Comparison of ENCODE assay signal across 12 mouse cellular contexts in the genomic region with DNA sequence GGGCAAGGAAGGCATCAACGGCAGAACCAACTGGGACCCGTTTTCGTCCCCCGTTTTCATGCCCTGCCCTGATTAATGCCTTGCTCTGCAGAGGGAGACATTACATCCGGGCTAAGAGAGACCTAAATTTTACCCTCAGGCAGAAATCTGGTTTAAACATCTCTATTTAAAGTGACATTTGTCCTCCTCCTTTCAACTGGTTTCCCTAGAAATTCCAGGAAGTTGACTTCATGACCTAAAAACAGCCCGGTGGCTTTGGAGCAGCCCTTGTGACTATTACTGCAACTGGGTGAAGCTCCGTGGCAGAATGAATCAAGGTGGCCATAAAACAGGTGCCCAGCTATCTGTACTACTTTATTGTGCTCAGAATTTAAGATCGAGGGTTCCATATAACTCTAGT. TPM values are rescaled to one million over a fixed set of nuclear protein-coding genes. Genes with fewer than 3 reads are reported as not detected.
DNase-seq lines count a peak whose midpoint lies in the region; ATAC-seq and TF ChIP-seq lines count a peak whose summit lies in the region.
"Had no signal": no experiment of that assay in that cellular context is flagged by ENCODE, and none has a peak within 500 bp of the region (broad histone marks: within the 10 kb centered on the region; RNA-seq: fewer than 3 reads in every experiment).

No protein-coding gene starts in this region.

- H3K27me3 ChIP-seq in megakaryocyte, embryonic 14.5 days (replicated peaks) = peaks cover 10% of the 10 kb centered on the region
- no peaks in the 10 kb centered on the region for H3K27me3 ChIP-seq in intestine, postnatal 0 days (replicated peaks; ENCODE audit: control insufficient read depth, insufficient read depth, low read length)
- H3K27me3 ChIP-seq in neural tube, embryonic 15.5 days (replicated peaks) = no peaks in the 10 kb centered on the region
- H3K27me3 ChIP-seq: stomach, embryonic 15.5 days had no signal

- H3K36me3 ChIP-seq in megakaryocyte, embryonic 14.5 days (replicated peaks; ENCODE audit: low read length) = no peaks in the 10 kb centered on the region
- H3K36me3 ChIP-seq in intestine, postnatal 0 days (ENCODE audit: control insufficient read depth, insufficient read depth) = no peaks in the 10 kb centered on the region
- no peaks in the 10 kb centered on the region for H3K36me3 ChIP-seq in neural tube, embryonic 15.5 days
- H3K36me3 ChIP-seq: stomach, embryonic 15.5 days had no signal

- ATAC-seq in megakaryocyte, adult 5-6 weeks (ENCODE audit: poor library complexity, severe bottlenecking) = no peak
- ATAC-seq in intestine, postnatal 0 days = no peak
- ATAC-seq in neural tube, embryonic 15.5 days (ENCODE audit: low FRiP score) = no peak

- peak overlapping the region; percentile 37 for H3K4me3 ChIP-seq in gastrocnemius, adult 2 months
- H3K4me3 ChIP-seq in megakaryocyte, embryonic 14.5 days (replicated peaks) = peak overlapping the region; percentile 62
- H3K4me3 ChIP-seq in intestine, postnatal 0 days (ENCODE audit: low read depth, low read length) = no peak overlapping the region
- H3K4me3 ChIP-seq in neural tube, embryonic 15.5 days (replicated peaks) = peak overlapping the region; percentile 9; the same call in 1 of the 2 replicates
- H3K4me3 ChIP-seq: stomach, embryonic 15.5 days had no signal

- WGBS in intestine, postnatal 0 days = 54% methylated on average over 8 of the region's 8 CpGs
- WGBS in neural tube, embryonic 15.5 days = 29% methylated on average over 8 of the region's 8 CpGs

- peak overlapping the region; percentile 13; the same call in 1 of the 2 replicates for H3K4me2 ChIP-seq in intestine, postnatal 0 days (replicated peaks; ENCODE audit: low read depth)
- peak overlapping the region; percentile 70 for H3K4me2 ChIP-seq in neural tube, embryonic 15.5 days
- H3K4me2 ChIP-seq: liver, embryonic 11.5 days; stomach, embryonic 15.5 days had no signal

- H3K9ac ChIP-seq in intestine, postnatal 0 days (ENCODE audit: low read depth, low read length) = no peak overlapping the region
- H3K9ac ChIP-seq in neural tube, embryonic 15.5 days (replicated peaks) = 0 out of 2 replicates have a peak overlapping the region, but pooled peaks have one; percentile 12
- H3K9ac ChIP-seq: stomach, embryonic 15.5 days had no signal

- TF ChIP-seq CTCF in gastrocnemius, adult 2 months (IDR thresholded peaks at IDR 0.05) = no peak
- no peak for TF ChIP-seq CTCF in intestine, postnatal 0 days (IDR thresholded peaks at IDR 0.05; ENCODE audit: low read depth)

- H3K27ac ChIP-seq in gastrocnemius, adult 2 months = peak overlapping the region; percentile 72
- H3K27ac ChIP-seq in intestine, postnatal 0 days (ENCODE audit: low read depth, low read length) = no peak overlapping the region
- H3K27ac ChIP-seq in neural tube, embryonic 15.5 days (replicated peaks) = no peak overlapping the region; the same call in 1 of the 2 replicates
- H3K27ac ChIP-seq: stomach, embryonic 15.5 days had no signal

- H3K4me1 ChIP-seq in megakaryocyte, embryonic 14.5 days = peaks cover 29% of the 10 kb centered on the region
- no peaks in the 10 kb centered on the region for H3K4me1 ChIP-seq in intestine, postnatal 0 days (replicated peaks; ENCODE audit: control insufficient read depth, insufficient read depth, low read length)
- peaks cover 57% of the 10 kb centered on the region for H3K4me1 ChIP-seq in neural tube, embryonic 15.5 days

- intact Hi-C loops in gastrocnemius, adult 2 months (cut with DNase I) = loop anchor here (10.0 kb wide), 2 partner anchors 463 to 637 kb away; no protein-coding TSS in a partner anchor
- intact Hi-C loops in left cerebral cortex, postnatal 10 days (cut with DNase I) = loop anchor here (5.0 to 10.0 kb wide), 3 partner anchors 127 to 1989 kb away; no protein-coding TSS in a partner anchor

- DNase-seq in gastrocnemius, adult 2 months = peak; percentile 21
- no peak for DNase-seq in gastrocnemius, adult 18-20 months (ENCODE audit: low spot score)
- DNase-seq in left cerebral cortex, postnatal 10 days (ENCODE audit: extremely low spot score in 1 of 2, low spot score in 2 of 2) = no peak
- no peak for DNase-seq in gastrocnemius, postnatal 25 days
- DNase-seq: cerebellum, adult 11 months had no signal

- no peaks in the 10 kb centered on the region for H3K9me3 ChIP-seq in megakaryocyte, embryonic 14.5 days
- H3K9me3 ChIP-seq in intestine, postnatal 0 days (ENCODE audit: control insufficient read depth) = no peaks in the 10 kb centered on the region
- H3K9me3 ChIP-seq in neural tube, embryonic 15.5 days (replicated peaks) = no peaks in the 10 kb centered on the region
- H3K9me3 ChIP-seq: stomach, embryonic 15.5 days had no signal

RNA-seq across cellular contexts. Expression of a gene that starts 8.6 kb away (rescaled TPM):
- 10 to 100 TPM in 1 of 2 experiments, 1 to 10 TPM in 1; 9.6 to 12.0 TPM for total RNA-seq in gastrocnemius, adult 2 months (2021)
- 10 to 100 TPM in 1 of 2 experiments, 1 to 10 TPM in 1; 7.9 to 10.2 TPM for total RNA-seq in gastrocnemius, adult 18-20 months (2021)
- 5.4 and 12.3 TPM in 2 replicates for polyA plus RNA-seq in megakaryocyte, embryonic 14.5 days (2012; ENCODE audit: insufficient read depth, low replicate concordance)
- 1.7 and 4.0 TPM in 2 replicates for total RNA-seq in megakaryocyte, adult 5-6 weeks (2015)
- total RNA-seq in megakaryocyte, adult 5-6 weeks (2017) = 1.9 and 2.2 TPM in 2 replicates
- 20.4 and 21.3 TPM in 2 replicates for polyA plus RNA-seq in intestine, postnatal 0 days (2015; fragmentation: Nextera tagmentation; extraction: Ambion mirVana)
- 136 and 171 TPM in 2 replicates for polyA plus RNA-seq in neural tube, embryonic 15.5 days (2015; fragmentation: Nextera tagmentation; extraction: Ambion mirVana)
- total RNA-seq in left cerebral cortex, postnatal 10 days (2021) = 100 to 1,000 TPM; 163 to 173 TPM
- total RNA-seq in gastrocnemius, postnatal 25 days (2021) = 10 to 100 TPM; 13.2 to 13.3 TPM
- total RNA-seq: MEL had no signal

Comparison
In these comparisons a context has a peak if more than half of its experiments do, and no peak if none do; other contexts are left out.
1. RNA of a gene that starts 8.6 kb away (total RNA-seq): 163 to 173 TPM in left cerebral cortex, postnatal 10 days; 13.2 to 13.3 TPM in gastrocnemius, postnatal 25 days, 9.6 to 12.0 TPM in gastrocnemius, adult 2 months, 7.9 to 10.2 TPM in gastrocnemius, adult 18-20 months and 1.7 to 4.0 TPM in megakaryocyte, adult 5-6 weeks; every median in the first group is over 10 times any median in the second.